Mouse (Mus musculus): ENCODE results near the gene Mical3.

DNA sequence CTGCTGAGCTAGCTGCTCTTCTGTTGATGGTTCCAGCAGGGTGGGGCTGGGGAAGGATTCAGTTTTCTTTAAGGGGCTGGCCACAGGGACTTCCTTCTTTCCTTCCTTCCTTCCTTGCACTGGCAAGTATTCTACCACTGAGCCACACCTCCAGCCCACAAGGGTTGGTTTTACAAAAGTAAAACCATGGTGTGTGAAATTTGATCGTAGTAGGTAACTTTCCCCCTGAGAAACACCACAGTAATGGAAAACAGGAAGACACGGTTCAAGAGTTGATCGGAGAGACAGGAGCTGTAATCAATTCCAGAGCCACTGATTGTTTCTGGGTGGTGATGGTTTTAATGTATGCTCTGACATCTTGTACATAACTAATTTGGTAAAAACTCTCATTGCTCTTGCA, 18.6 kb upstream of the Mical3 start:
- no peak for TF ChIP-seq CTCF (IDR thresholded peaks at IDR 0.05; ENCODE audit: borderline replicate concordance, extremely low read depth, insufficient read depth, insufficient read length)
- TF ChIP-seq POLR2A (IDR thresholded peaks at IDR 0.05; ENCODE audit: borderline replicate concordance, extremely low read depth, insufficient read depth, insufficient read length, poor library complexity, severe bottlenecking), result no peak

Data from brain, embryonic 14.5 days (tissue).